Mouse (Mus musculus) brain, embryonic 14.5 days (tissue): ENCODE data around the gene Pbx2. TPM values are rescaled to one million over a fixed set of nuclear protein-coding genes. Genes with fewer than 3 reads are reported as not detected.
A peak's percentile ranks its signal among the peaks of the same experiment; 100 is the strongest.

ENCODE experiments used
- DNase-seq: peaks from one replicate; pipeline ENCODE4 v3.0.0-alpha.2; 2011; ENCODE audit warnings: low read depth
- CTCF ChIP-seq: fragments of 200-500 bp; IDR thresholded peaks from 2 replicates; pipeline ENCODE4 v1.5.1; 2012; ENCODE audit warnings: inconsistent platforms, mild to moderate bottlenecking, moderate library complexity, borderline replicate concordance; ENCODE audit not compliant: insufficient read depth, insufficient read length; ENCODE audit errors: extremely low read depth
- POLR2A ChIP-seq: fragments of 200-500 bp; IDR thresholded peaks from 2 replicates; pipeline ENCODE4 v1.6.1; 2012; ENCODE audit warnings: mild to moderate bottlenecking, inconsistent platforms, borderline replicate concordance; ENCODE audit not compliant: poor library complexity, insufficient read depth, insufficient read length, severe bottlenecking; ENCODE audit errors: extremely low read depth
- polyA plus RNA-seq: library from polyadenylated mRNA; depleted of rRNA; stranded (reverse); fragments of >200 nt; gene quantifications from 2 replicates; pipeline ENCODE4 v1.2.3, GENCODE M21; 2012

Pbx2 gene
- polyA plus RNA-seq, 1 experiment = 115 TPM

GRCm38 (mm10) chr17:34593752-34594525, 2.9 kb downstream of the Pbx2 start:
- peak; percentile 33 for DNase-seq
- TF ChIP-seq CTCF (no peak), POLR2A (no peak)

- TF ChIP-seq CTCF (no peak), POLR2A (no peak)
Observed at GRCm38 (mm10) chr17:34596098-34596497, 5.0 kb downstream of the Pbx2 start.

GRCm38 (mm10) chr17:34597566-34598095, 6.6 kb downstream of the Pbx2 start, which contains the start of gene Ager:
TSS of gene Ager (plus strand) at chr17:34597862.
- TF ChIP-seq POLR2A (no peak), CTCF (no peak)
- DNase-seq = no peak

More at GRCm38 (mm10) chr17:34596098-34596497, 5.0 kb downstream of the Pbx2 start:
- no peak for DNase-seq

GRCm38 (mm10) chr17:34599891-34600290, 8.8 kb downstream of the Pbx2 start:
- DNase-seq = no peak
- TF ChIP-seq POLR2A = no peak
- TF ChIP-seq CTCF = no peak

- DNase-seq = no peak
- no peak for TF ChIP-seq POLR2A
- no peak for TF ChIP-seq CTCF
Observed at GRCm38 (mm10) chr17:34601796-34602195, 10.7 kb downstream of the Pbx2 start.

- peak; percentile 100 for DNase-seq
- TF ChIP-seq POLR2A = peak; percentile 15; the same call in 1 of the 2 replicates
- no peak for TF ChIP-seq CTCF
Observed at GRCm38 (mm10) chr17:34603375-34604060, 12.5 kb downstream of the Pbx2 start, which contains the start of gene Rnf5. TSS of gene Rnf5 (minus strand) at chr17:34603690.

- no peak for DNase-seq
- TF ChIP-seq CTCF = no peak
- peak; percentile 45; the same call in 1 of the 2 replicates for TF ChIP-seq POLR2A
Observed at GRCm38 (mm10) chr17:34604061-34604508, 13.0 kb downstream of the Pbx2 start, which contains the start of gene Agpat1. TSS of gene Agpat1 (plus strand) at chr17:34604262.

- no peak for DNase-seq
Observed at GRCm38 (mm10) chr17:34604511-34605237, 13.6 kb downstream of the Pbx2 start.

GRCm38 (mm10) chr17:34605609-34606008, 14.5 kb downstream of the Pbx2 start:
- DNase-seq = peak; percentile 99
- TF ChIP-seq CTCF (no peak), POLR2A (peak; percentile 85)

More at GRCm38 (mm10) chr17:34604511-34605237, 13.6 kb downstream of the Pbx2 start:
- TF ChIP-seq POLR2A (no peak), CTCF (no peak)

- TF ChIP-seq CTCF (no peak), POLR2A (no peak)
- no peak for DNase-seq
Observed at GRCm38 (mm10) chr17:34606186-34607039, 15.3 kb downstream of the Pbx2 start.
